Mouse (Mus musculus): ENCODE measurements around the gene Trappc2l. TPM values are rescaled to one million over a fixed set of nuclear protein-coding genes. Genes with fewer than 3 reads are reported as not detected.

Trappc2l gene
- total RNA-seq, 1 experiment, result 56.1 TPM

DNA sequence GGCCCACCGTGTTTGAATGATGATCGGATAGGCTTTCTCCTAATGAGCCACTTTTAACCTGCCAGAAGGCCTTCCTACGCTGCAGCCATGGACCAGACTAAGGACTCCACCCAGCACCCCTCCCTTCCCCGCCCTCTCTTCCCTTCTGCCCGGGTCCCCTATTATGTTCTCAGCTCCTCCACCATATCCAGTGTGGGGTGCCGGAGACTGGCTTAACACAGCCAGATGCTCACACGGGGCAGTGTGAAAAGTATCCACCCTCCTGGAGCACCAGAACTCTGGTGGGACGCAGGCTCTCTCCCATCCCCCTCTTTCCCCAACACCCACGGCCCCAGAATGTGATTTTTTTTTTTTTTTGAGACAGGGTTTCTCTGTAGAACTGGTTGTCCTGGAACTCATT is 37.9 kb upstream of the Trappc2l start:
- no peak overlapping the region for H3K9ac ChIP-seq (ENCODE audit: insufficient read depth, low read depth, low read length, poor library complexity, severe bottlenecking)
- H3K4me1 ChIP-seq (ENCODE audit: control insufficient read depth in 2 of 2, insufficient read depth in 2 of 2, low read length in 2 of 2, poor library complexity in 1 of 2), result peaks cover 8 to 26% of the 10 kb centered on the region in 2 experiments; a peak in 2 of 4 replicates
- H3K36me3 ChIP-seq (ENCODE audit: control insufficient read depth, insufficient read depth, low read length, poor library complexity, severe bottlenecking), result peaks cover 49% of the 10 kb centered on the region
- H3K9me3 ChIP-seq (ENCODE audit: control insufficient read depth, insufficient read depth, low read depth, low read length), result no peaks in the 10 kb centered on the region
- TF ChIP-seq ZC3H11A (IDR thresholded peaks at IDR 0.05; ENCODE audit: borderline replicate concordance, low read depth, low read length), result no peak
- TF ChIP-seq CHD2 (IDR thresholded peaks at IDR 0.05; ENCODE audit: low read depth, low read length), result no peak
- TF ChIP-seq HCFC1 (IDR thresholded peaks at IDR 0.05; ENCODE audit: borderline replicate concordance, insufficient read depth, low read length), result no peak
- no peak for TF ChIP-seq ZNF384 (IDR thresholded peaks at IDR 0.05; ENCODE audit: low read depth, low read length)
- no peak for TF ChIP-seq MAFK (IDR thresholded peaks at IDR 0.05; ENCODE audit: insufficient read depth, low read depth, low read length)
- DNase-seq (ENCODE audit: low read depth, low spot score), result no peak
- in situ Hi-C loops (cut with MboI; ENCODE audit: low sequenced_read_pairs in 2 of 2, unreplicated experiment in 2 of 2), result no loop called here
- no peak overlapping the region; the same call in 1 of the 2 replicates for H3K27ac ChIP-seq (ENCODE audit: insufficient read depth, low read depth, low read length, poor library complexity, severe bottlenecking)
- H3K4me3 ChIP-seq (ENCODE audit: insufficient read depth in 1 of 2, low read depth in 1 of 2, low read length in 2 of 2, poor library complexity in 1 of 2, severe bottlenecking in 1 of 2), result no peak overlapping the region

DNA sequence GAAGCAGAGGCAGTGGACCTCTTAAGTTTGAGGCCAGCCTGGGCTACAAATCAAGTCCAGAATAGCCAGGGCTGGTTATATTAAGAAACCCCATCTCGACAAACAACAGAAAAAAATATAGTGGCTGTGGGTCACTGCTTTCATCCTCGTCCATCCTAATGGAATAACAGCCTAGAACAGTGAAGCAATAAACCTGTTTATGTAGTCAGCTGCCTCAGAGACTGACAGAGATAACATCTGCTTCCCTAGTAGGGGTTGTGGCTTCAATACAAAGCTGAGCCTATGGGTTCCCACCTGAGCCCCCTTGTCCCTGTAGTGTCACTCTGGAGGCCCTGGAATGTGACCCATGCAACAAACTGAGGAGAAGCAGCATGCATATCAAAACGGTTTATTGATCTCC is 37.2 kb upstream of the Trappc2l start:
- in situ Hi-C loops (cut with MboI; ENCODE audit: low sequenced_read_pairs in 2 of 2, unreplicated experiment in 2 of 2), result no loop called here
- Histone ChIP-seq H3K36me3 (ENCODE audit: control insufficient read depth, insufficient read depth, low read length, poor library complexity, severe bottlenecking) (peaks cover 43% of the 10 kb centered on the region), H3K9me3 (ENCODE audit: control insufficient read depth, insufficient read depth, low read depth, low read length) (no peaks in the 10 kb centered on the region), H3K4me3 (ENCODE audit: insufficient read depth in 1 of 2, low read depth in 1 of 2, low read length in 2 of 2, poor library complexity in 1 of 2, severe bottlenecking in 1 of 2) (no peak overlapping the region), H3K4me1 (ENCODE audit: control insufficient read depth in 2 of 2, insufficient read depth in 2 of 2, low read length in 2 of 2, poor library complexity in 1 of 2) (peaks cover 8 to 31% of the 10 kb centered on the region in 2 experiments; a peak in 3 of 4 replicates), H3K27ac (ENCODE audit: insufficient read depth, low read depth, low read length, poor library complexity, severe bottlenecking) (no peak overlapping the region; the same call in 1 of the 2 replicates), H3K9ac (ENCODE audit: insufficient read depth, low read depth, low read length, poor library complexity, severe bottlenecking) (no peak overlapping the region)
- no peak; the same call in 1 of the 2 replicates for TF ChIP-seq ZNF384 (IDR thresholded peaks at IDR 0.05; ENCODE audit: low read depth, low read length)
- TF ChIP-seq HCFC1 (IDR thresholded peaks at IDR 0.05; ENCODE audit: borderline replicate concordance, insufficient read depth, low read length), result no peak
- TF ChIP-seq MAFK (IDR thresholded peaks at IDR 0.05; ENCODE audit: insufficient read depth, low read depth, low read length), result no peak
- no peak for TF ChIP-seq ZC3H11A (IDR thresholded peaks at IDR 0.05; ENCODE audit: borderline replicate concordance, low read depth, low read length)
- no peak for TF ChIP-seq CHD2 (IDR thresholded peaks at IDR 0.05; ENCODE audit: low read depth, low read length)
- no peak for DNase-seq (ENCODE audit: low read depth, low spot score)

DNA sequence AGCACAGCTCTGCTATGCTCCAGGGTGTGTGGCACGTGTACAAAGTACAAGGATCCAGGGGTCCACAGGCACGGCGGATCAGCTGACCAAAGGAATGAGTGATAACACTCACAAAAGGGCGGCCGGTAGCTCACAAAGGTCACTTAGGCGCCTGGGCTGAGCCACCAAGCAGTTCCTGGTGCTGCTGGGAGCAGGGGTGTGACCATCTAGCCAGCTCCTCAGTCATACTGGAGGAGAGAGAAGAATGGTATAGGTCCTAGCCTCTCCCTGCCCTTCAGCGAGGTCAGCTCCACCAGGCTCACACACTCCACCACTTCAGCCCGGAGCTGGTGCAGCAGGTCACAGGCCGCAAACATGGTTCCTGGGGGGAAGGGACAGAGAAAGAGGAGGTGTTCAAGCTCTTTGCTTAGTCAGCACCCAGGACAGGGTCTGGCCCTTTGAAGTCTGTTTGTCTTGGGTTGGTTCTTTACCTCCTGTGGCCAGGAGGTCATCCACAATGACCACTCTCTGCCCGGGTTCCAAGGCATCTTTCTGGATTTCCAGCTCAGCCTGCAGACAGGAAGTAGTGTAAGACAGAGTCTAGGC is 36.7 kb upstream of the Trappc2l start:
- H3K4me3 ChIP-seq (ENCODE audit: insufficient read depth in 1 of 2, low read depth in 1 of 2, low read length in 2 of 2, poor library complexity in 1 of 2, severe bottlenecking in 1 of 2), result peak overlapping the region in 1 of 2 experiments; percentile 87; a peak in 2 of 4 replicates
- H3K9ac ChIP-seq (ENCODE audit: insufficient read depth, low read depth, low read length, poor library complexity, severe bottlenecking), result no peak overlapping the region
- no peaks in the 10 kb centered on the region for H3K9me3 ChIP-seq (ENCODE audit: control insufficient read depth, insufficient read depth, low read depth, low read length)
- no peak for TF ChIP-seq ZNF384 (IDR thresholded peaks at IDR 0.05; ENCODE audit: low read depth, low read length)
- no peak for TF ChIP-seq CHD2 (IDR thresholded peaks at IDR 0.05; ENCODE audit: low read depth, low read length)
- peak; percentile 75 for TF ChIP-seq MAFK (IDR thresholded peaks at IDR 0.05; ENCODE audit: insufficient read depth, low read depth, low read length)
- no peak for TF ChIP-seq ZC3H11A (IDR thresholded peaks at IDR 0.05; ENCODE audit: borderline replicate concordance, low read depth, low read length)
- no peak for TF ChIP-seq HCFC1 (IDR thresholded peaks at IDR 0.05; ENCODE audit: borderline replicate concordance, insufficient read depth, low read length)
- DNase-seq (ENCODE audit: low read depth, low spot score), result no peak
- in situ Hi-C loops (cut with MboI; ENCODE audit: low sequenced_read_pairs in 2 of 2, unreplicated experiment in 2 of 2), result no loop called here
- H3K4me1 ChIP-seq (ENCODE audit: control insufficient read depth in 2 of 2, insufficient read depth in 2 of 2, low read length in 2 of 2, poor library complexity in 1 of 2), result peaks cover 9 to 27% of the 10 kb centered on the region in 2 experiments; a peak in 3 of 4 replicates
- H3K27ac ChIP-seq (ENCODE audit: insufficient read depth, low read depth, low read length, poor library complexity, severe bottlenecking), result peak overlapping the region; percentile 9; the same call in 1 of the 2 replicates
- H3K36me3 ChIP-seq (ENCODE audit: control insufficient read depth, insufficient read depth, low read length, poor library complexity, severe bottlenecking), result peaks cover 38% of the 10 kb centered on the region

DNA sequence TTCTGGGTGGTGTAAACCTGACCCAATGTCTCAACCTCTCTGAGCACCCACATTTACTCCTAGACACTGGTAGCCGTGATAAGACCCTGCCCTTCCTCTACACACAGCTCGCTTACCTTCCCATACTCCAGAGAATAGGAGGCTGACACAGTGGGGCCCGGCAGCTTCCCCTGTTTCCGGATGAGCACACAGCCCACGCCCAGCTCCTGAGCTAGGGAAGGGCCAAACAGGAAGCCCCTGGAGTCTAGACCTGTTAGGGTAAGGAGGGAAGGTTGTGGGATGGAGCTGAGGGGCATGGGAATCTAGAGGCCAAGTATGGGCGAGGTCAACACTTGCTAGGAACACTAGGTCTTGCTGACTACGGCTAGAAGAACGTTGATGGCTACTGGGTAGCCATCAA is 36.2 kb upstream of the Trappc2l start:
- no peak for DNase-seq (ENCODE audit: low read depth, low spot score)
- peak overlapping the region; percentile 48; the same call in 1 of the 2 replicates for H3K27ac ChIP-seq (ENCODE audit: insufficient read depth, low read depth, low read length, poor library complexity, severe bottlenecking)
- H3K36me3 ChIP-seq (ENCODE audit: control insufficient read depth, insufficient read depth, low read length, poor library complexity, severe bottlenecking), result peaks cover 33% of the 10 kb centered on the region
- peaks cover 9 to 26% of the 10 kb centered on the region in 2 experiments; a peak in 3 of 4 replicates for H3K4me1 ChIP-seq (ENCODE audit: control insufficient read depth in 2 of 2, insufficient read depth in 2 of 2, low read length in 2 of 2, poor library complexity in 1 of 2)
- H3K9me3 ChIP-seq (ENCODE audit: control insufficient read depth, insufficient read depth, low read depth, low read length), result no peaks in the 10 kb centered on the region
- in situ Hi-C loops (cut with MboI; ENCODE audit: low sequenced_read_pairs in 2 of 2, unreplicated experiment in 2 of 2), result no loop called here
- no peak for TF ChIP-seq MAFK (IDR thresholded peaks at IDR 0.05; ENCODE audit: insufficient read depth, low read depth, low read length)
- no peak for TF ChIP-seq ZNF384 (IDR thresholded peaks at IDR 0.05; ENCODE audit: low read depth, low read length)
- TF ChIP-seq CHD2 (IDR thresholded peaks at IDR 0.05; ENCODE audit: low read depth, low read length), result no peak
- no peak for TF ChIP-seq HCFC1 (IDR thresholded peaks at IDR 0.05; ENCODE audit: borderline replicate concordance, insufficient read depth, low read length)
- no peak for TF ChIP-seq ZC3H11A (IDR thresholded peaks at IDR 0.05; ENCODE audit: borderline replicate concordance, low read depth, low read length)
- peak overlapping the region; percentile 93; the same call in 1 of the 2 replicates for H3K9ac ChIP-seq (ENCODE audit: insufficient read depth, low read depth, low read length, poor library complexity, severe bottlenecking)
- peak overlapping the region; percentile 87 to 90 for H3K4me3 ChIP-seq (ENCODE audit: insufficient read depth in 1 of 2, low read depth in 1 of 2, low read length in 2 of 2, poor library complexity in 1 of 2, severe bottlenecking in 1 of 2)

Data from ES-E14 (cell line).